Mouse (Mus musculus): ENCODE results near the gene Mesd.

Gene Mesd

DNA sequence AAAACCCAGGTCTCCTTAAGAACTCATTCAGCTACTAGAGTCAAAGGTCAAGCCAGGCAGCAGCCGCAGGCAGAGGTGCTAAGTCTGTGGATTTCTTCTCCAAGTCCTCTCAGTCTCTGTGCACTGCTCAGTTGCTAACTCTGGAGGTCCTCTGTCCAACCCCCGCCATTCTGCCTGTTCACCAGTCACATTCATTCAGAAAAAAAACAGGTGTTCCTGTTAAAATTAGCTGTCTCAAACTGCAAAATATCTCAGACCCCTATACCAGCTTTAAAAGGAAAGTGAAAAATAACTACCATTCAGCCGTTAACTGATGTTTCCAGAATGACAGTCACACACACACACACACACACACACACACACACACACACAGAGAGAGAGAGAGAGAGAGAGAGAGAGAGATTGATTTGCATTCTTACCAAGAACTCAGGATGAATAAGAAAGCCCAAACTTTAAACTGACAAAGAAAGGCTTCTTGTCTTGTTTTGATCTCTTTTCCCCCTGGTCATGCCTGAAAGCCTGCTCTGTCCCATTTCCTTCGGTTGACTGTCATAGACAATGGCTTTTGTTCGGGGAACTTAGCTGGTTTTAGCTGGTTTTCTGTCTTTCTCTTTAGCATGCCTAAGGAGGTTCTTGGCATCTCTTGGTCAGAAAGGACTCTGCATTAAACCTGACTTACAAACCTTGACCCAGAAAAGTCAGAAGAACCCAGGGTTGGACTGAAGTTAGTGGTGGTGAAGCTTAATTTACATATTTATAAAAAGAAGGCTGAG, 5.4 kb upstream of the Mesd start:
- in situ Hi-C loops (cut with MboI, MseI): loop anchor here (25.0 kb wide), 1 partner anchor 808 kb away; the partner anchor contains the start of gene Zfand6

DNA sequence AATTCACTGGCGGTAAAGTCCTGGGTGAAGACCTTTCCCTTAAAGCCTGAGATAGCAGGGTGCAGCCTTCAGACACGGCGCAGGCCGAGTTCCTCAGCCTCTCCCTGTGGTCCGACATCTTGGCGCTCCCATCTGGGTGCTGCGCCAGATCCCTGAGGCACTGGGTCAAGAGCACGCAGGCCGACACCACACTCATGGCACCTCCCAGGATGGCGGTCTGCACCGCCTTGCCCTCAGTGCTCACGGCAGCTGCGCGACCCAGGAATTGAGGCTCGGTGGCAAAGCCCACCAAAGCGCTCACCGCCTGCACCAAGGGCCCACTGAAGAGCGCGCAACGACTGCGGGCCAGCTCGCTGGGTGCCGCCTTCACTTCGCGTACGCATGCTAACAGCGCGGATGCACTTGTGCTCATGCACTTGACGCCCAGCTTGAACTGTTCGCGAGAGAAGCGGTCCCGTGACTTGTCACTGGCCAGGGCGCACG, 2.1 kb upstream of the Mesd start:
- in situ Hi-C loops (cut with MboI, MseI): loop anchor here (25.0 kb wide), 1 partner anchor 805 kb away; the partner anchor contains the start of gene Zfand6

DNA sequence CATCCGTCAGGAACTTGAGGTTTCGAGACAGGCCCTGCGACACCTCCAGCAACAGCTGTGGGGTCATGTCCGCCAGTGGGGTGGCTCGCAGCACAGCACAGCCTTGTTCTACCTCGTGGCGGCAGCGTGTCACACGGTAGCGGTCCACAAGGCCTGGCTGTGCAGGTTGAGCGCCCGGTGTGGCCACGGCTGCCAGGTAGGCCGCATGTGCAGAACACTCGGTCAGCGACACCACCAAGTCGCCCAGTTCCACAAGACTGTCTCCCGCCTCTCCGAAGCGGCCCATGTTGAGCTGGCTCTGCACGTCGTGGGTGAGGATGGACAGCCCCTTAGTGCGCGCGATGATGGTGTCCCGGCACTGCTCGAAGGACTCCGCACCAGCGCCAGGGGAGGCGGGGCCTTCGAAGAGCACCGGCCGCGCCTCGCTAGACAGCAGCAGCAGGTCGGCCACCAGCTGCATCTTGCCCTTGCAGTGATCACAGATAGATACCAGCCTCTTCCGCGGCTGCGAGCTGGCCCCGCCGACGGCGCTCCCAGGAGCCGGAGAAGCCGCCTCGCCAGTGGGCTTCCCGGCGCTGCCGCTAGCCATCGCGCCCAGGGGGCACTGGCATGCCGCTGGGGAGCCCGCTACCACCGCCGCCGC, 1.5 kb upstream of the Mesd start:
- in situ Hi-C loops (cut with MboI, MseI): loop anchor here (25.0 kb wide), 1 partner anchor 805 kb away; the partner anchor contains the start of gene Zfand6

DNA sequence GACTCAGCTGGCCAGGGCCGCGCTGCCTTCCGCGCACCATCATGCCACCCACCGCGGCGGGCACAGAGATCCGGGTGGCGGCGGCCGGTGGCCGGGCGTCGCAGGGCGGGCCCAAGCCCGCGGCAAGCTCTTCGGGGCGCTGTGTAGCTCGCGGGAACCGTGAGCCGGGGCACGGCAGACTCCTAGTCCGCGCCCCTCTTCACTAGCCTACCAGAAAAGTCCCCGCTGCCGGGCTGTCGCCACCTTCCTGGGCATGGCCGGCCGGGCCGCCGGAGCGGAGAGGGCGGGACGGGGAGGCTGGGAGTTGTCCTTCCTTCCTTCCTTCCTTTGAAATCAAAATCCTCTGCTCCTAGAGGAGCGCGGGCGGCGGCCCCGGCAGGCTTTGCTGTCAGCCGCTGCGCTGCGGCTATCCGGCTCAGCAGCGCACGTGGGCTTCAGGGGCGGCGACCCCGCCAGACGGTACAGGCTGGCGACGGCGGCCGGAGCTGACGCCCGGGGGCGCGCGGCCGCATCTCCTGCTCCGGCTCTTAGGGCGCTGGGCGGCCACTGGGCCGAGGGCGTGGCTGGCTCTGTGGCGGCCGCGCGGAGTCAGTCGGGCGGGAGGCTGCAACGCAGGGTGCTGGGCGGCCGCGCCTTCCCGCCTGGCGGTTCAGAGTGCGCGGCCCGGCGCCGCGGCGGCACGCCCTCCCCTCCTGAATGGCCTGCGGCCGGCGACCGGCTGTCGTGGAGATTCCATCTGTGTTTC, 818 bp upstream of the Mesd start:
- in situ Hi-C loops (cut with MboI, MseI): loop anchor here (25.0 kb wide), 1 partner anchor 804 kb away; the partner anchor contains the start of gene Zfand6

DNA sequence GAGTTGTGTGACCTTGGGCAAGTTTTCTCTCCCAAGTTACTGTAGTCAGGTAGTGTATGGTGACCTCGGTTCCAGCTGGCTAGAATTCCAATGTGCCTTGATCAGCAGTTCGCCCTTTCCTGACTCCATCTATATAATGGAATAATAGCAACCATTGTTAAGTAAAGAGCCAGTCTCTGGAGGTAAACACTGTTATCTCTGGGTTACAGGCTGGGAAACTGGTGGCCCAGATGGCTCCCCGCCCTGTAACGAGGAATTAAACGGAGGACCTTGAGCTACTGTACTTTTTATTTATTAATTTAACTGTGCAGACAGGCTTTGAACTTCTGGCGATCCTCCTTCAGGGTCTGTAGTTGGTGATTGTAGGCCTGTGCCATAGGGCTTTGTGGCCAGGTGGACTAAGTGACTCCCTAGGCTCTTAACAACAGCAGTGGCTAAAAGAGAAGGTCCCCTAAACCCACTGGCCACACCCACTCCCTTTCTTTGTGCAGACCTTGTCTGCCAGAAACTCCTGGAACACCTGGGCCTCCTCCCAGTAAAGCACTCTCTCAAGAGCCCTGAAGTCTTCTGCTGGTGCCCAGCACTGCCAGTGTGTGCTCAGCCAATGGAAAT, 761 bp downstream of the Mesd start:
- in situ Hi-C loops (cut with MboI, MseI): loop anchor here (25.0 kb wide), 1 partner anchor 802 kb away; the partner anchor contains the start of gene Zfand6

DNA sequence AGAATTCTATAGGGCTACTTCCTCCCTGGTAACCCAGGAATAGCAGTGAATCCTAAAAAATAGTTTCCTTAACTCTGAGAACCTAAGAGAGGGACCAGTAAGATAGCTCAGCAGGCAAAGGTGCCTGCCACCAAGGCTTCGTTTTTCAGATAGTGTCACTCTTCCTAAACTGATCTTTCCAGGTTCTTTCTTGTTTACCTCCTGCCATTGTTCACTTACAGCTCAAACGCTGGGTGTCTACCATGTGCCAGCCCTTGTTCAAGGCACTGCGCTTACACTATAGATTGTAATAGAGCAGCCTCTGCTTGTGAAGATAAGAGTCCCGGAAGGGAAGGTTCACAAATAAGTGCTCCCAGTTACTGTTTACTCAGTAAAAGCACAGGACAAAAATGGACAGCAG, 1.6 kb downstream of the Mesd start:
- in situ Hi-C loops (cut with MboI, MseI): loop anchor here (25.0 kb wide), 1 partner anchor 801 kb away; the partner anchor contains the start of gene Zfand6

DNA sequence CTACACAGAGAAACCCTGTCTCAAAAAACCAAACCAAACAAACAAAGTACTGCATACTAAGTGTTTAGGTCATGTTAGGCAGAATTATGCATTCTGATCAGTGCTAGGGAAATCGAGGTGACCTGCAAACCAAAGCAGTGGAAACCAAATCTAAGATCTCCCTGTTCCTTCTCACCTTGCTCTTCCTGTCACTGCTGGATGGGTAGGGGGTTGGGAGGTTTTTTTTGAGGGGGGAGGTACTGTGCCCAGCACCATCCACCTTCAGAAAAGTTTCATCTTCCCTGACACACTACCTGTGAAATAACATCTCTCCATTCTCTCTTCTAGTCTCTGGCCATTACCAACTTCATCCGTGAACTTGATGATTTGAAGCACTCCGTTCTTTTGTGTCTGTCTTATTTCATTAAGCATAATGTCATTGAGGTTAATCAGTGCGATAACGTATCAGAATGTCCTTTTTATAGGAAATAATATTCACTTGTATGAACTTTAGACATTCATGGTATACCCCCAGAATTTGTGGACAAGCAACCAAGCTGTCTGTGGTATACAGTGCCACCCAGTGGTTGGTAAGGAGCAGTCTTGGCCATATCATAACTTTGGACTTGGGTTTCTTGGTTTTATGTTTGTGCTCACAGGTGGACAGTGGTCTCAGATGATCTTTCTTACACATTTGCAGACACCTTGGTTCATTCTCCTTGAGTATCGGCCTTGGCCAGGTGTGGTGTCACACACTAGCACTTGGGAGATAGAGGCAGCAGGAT, 2.3 kb downstream of the Mesd start:
- in situ Hi-C loops (cut with MboI, MseI): loop anchor here (25.0 kb wide), 1 partner anchor 801 kb away; the partner anchor contains the start of gene Zfand6

DNA sequence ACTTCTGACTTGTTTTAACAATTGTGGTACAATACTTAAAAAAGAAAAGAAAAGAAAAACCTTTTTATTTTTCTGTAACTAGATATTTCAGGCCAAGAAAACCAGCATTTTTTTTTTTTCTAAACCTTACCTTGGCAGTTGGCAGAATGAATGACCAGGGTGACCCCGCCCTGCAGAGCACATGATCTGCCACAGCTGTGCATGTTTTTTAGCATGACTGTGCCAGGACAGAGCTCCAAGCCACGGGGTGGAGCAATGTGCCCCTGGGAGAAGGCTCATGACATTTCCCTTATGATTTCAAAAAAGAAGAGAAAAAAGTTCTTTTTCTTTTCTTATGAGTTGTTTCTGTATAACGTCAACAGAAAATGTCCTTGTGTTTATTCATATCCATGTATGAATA, 5.1 kb downstream of the Mesd start:
- in situ Hi-C loops (cut with MboI, MseI): loop anchor here (25.0 kb wide), 1 partner anchor 798 kb away; the partner anchor contains the start of gene Zfand6

DNA sequence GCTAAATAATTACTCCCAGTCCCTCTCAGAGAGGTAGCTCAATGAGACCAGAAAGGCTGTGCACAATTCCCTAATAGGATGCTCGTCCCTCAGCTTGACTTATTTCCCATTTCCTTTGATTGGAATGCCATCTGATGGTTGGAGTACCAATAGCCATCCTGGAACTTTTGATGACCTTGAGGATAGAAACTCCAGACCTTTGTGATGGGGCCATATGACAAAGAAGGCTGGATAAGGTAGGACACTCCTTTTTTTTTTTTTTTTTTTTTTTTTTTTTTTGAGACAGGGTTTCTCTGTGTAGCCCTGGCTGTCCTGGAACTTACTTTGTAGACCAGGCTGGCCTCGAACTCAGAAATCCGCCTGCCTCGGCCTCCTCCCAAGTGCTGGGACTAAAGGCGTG, 5.7 kb downstream of the Mesd start:
- in situ Hi-C loops (cut with MboI, MseI): loop anchor here (5.0 to 25.0 kb wide), 3 partner anchors 248 to 1015 kb away; partner anchors contain the start of gene Zfand6

DNA sequence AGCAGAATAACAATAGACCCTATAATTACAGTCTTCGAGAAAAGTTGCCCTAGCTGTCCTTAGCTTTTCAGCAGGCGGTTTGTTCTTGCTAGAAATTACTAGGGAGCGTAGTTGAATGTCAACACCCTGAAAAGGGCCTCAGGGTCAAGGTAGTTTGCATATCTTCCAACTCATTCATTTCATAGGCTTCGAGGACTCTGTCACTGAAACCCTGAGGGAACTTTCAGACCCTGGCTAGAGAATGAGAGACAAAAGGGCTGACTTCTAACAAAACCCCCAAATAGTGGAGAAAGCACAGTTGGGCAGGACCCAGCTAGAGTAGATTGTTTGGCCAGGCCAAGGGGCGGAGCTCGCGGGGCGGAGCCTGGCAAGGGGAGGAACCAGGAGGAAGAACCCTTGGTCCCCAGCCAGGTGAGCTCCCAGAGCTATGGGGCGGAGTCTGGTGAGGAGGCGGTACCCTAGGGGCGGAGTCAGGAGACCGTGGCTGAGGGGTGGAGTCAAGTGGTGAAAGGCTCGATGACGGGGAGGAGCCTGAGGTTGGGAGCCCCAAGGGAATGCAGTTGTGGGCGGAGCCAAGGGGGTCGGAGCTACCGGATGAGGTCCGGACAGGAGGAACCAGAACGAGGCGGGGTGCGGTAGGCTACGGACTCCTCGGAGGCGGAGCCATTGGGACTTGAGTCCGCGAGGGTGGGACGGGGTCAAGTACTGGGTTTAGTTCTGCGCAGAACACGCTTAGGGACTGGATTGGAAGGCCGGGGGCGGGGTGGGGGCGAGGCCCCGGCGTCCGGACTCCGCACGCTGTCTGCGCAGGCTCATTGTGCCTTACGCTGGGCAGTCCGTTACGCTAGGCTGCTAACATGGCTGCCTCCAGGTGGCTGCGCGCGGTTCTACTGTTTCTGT, 7.4 kb downstream of the Mesd start:
- in situ Hi-C loops (cut with MboI, MseI): loop anchor here (5.0 to 25.0 kb wide), 3 partner anchors 249 to 1017 kb away; partner anchors contain the start of gene Zfand6

DNA sequence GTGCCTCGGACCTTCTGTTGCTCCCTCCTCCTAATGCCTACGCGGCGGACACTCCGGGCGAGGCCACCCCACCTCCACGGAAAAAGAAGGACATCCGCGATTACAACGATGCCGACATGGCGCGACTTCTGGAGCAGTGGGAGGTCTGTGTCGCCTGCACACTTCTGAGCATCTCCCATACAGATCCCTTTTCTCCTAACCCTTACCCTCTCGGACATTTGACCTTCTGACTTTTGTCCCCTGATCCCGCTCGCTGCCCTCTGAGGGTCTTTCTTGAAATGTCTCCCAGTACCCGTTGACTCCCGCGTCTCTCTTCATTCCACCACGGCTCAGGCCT, 8.0 kb downstream of the Mesd start:
- in situ Hi-C loops (cut with MboI, MseI): loop anchor here (5.0 to 25.0 kb wide), 3 partner anchors 250 to 1018 kb away; partner anchors contain the start of gene Zfand6

DNA sequence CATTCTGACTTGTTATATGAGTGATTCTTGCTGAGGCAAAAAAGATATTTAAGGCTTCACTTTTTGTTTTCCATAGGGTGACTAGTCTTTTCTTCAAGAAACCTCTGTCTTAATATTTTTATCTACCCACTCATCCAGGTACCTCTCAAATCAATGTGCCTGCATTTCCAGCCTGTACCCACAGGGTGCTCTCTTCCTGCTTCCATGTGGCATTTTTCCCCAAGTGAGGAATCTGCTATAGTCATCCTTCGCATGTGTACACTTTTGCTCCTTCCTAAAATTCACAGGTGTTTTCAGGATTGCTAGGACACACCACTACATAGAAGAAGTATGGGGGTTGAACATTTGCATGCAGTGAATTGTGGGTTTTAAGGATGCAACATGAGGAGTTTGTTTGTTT, 10.1 kb downstream of the Mesd start:
- in situ Hi-C loops (cut with MboI, MseI): loop anchor here (5.0 to 25.0 kb wide), 3 partner anchors 252 to 1020 kb away; partner anchors contain the start of gene Zfand6

DNA sequence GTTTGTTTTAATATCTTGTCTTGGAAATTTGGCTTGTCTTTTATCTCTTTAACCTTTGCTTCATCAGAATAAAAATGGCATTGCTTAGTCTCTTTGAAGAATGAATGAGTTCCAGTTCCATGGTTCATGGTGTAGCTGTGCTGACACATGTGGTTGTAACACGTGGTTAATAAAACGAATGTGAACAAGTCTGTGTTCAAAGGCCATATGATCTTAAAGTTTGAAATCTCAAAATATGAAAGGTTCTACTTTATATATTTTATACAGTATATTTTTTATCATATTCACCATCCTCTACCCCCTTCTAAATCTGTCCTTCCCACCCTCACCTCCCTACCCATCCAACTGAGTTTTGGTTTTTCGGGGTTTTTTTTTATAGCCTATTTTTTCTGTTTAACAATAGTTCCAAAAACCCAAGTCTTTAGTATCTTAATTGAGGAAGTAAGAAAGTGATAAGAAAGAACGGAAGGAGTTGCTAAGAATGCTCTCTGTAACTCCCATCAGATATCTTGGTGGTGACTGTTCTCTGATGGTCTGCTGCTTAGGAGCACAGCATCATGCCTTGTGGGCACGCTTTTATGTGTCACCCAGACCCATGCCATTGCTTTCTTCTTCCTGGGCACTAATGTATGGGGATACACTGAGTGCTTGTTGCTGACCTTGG, 11.9 kb downstream of the Mesd start:
- in situ Hi-C loops (cut with MboI, MseI): loop anchor here (10.0 to 25.0 kb wide), 2 partner anchors 791 to 1021 kb away; partner anchors contain the start of gene Zfand6

DNA sequence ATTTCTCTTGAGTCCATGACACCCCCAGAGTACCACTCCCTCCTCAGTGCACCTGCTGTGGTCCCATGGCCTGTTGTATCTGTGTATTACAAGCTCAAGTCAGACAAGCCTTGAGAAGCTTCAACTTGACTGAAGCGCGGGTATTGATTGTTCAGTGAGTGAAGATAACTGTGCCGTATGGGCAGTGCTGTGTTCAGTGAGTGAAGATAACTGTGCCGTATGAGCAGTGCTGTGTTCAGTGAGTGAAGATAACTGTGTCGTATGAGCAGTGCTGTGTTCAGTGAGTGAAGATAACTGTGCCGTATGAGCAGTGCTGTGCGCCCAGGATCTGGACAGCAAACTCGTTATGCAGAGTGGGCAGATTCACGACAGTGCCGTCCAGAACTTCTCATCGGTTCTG, 14.0 kb downstream of the Mesd start:
- in situ Hi-C loops (cut with MboI, MseI): loop anchor here (10.0 to 25.0 kb wide), 2 partner anchors 789 to 1023 kb away; partner anchors contain the start of gene Zfand6

DNA sequence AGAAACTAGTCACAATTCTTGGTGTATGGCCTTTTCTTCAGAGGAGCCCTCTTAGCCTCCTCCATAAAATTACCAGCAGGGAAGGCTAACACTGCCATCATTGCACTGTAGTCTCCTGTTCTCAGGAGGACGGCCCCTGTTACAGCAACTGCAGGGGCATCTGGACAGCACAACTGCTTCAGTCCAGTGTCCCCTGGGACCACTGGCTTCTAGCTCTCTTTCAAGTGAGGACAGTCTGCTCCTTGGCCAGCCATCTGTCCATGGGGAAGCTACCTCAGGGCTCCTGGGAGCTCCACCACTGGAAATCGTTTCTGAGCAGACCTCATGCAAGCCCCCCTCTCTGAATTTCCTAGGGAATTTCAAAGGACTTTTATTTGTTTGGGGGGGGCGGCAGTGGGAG, 16.3 kb downstream of the Mesd start:
- in situ Hi-C loops (cut with MboI, MseI): no loop called here

DNA sequence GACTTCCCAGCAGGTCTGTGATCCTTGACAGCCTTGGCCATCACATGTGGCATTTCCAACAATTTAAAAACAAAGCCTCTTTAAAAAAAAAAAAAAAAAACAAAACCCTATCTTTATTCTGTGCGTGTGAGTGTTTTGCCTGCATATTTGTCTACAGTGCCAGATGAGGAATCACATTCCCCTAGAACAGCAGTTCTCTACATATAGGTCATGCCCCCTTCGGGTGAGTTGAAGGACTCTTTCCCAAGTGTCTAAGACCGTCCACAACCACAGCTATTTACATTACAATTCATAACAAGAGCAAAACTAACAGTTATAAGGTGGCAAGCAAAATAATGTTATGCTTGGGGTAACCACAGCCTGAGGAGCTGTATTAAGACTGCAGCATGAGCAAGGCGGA, 17.2 kb downstream of the Mesd start:
- in situ Hi-C loops (cut with MboI, MseI): no loop called here

DNA sequence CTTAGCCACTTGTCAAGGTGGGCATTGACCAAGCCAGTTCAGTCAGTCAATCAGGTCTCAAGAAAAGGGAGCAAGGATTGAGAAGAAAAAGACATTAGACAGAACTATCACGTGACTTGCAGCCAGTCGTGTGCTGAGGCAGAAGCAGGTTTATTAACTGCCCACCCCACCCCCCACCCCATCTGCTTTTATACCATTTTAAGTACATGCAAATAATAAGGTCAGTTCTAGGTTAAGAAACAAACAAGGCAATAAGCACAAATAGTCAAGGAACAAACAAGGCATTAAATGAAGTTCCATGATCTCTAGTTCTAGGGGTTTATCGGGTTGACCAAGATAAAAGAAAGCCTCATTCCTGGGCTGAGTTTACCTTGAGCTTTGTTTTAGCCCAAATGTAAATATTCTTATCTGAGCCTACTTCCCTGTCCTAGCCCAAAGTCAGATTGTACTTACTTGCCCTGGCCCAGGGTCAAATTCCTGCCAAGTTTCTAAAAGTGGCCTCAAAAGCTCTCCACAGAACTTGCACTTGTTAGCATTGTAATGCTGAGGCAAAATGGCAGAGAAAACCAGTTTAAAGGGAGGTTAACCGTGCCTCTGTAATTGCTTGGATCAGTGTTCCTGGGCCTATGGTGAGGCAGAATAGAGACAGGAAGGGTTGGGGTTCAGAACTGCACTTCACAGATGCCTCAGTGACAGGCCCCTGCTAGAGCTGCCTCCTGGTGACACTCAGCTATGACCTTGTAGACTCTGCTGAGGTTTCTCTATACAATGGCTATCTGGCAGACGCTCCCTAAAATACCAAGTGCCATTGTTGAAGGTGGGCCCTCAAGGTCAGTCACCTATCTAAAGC, 18.3 kb downstream of the Mesd start:
- in situ Hi-C loops (cut with MboI, MseI): no loop called here

DNA sequence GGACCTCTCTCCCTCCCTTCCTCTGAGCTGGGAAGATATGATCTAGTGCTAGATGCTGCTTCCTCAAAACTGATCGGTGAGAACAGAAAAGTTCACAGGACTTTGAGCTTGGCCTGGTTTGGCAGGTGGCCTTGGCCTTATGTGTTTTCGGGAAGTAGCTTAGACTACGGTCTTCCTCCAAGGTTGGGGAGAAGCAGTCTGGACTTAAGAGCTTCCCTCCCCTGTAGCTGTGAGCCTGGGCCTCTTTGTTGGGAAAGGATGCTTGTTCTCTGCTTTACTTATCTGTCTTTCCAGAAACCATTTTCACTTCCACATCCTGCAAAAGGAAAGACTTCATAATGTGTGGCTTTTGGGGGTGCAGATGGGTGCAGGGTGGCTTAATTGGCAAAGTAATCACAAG, 20.6 kb downstream of the Mesd start:
- in situ Hi-C loops (cut with MboI, MseI): no loop called here

Measured in regulatory T cell (primary cell).